Mouse (Mus musculus) c-Kit-positive CD71-negative TER-119-negative erythroid progenitor cells, embryonic 14.5 days (primary cell): ENCODE data around the gene Hyal1.

Source experiments
- DNase-seq: peaks from one replicate; pipeline ENCODE4 v3.0.0-alpha.2; 2013; ENCODE audit warnings: low read depth

The Hyal1 gene

GRCm38 (mm10) chr9:107576357-107577107 is at the start of gene Hyal1:
Gene Hyal1 (plus strand): TSS chr9:107576927.
- no peak for DNase-seq

DNA sequence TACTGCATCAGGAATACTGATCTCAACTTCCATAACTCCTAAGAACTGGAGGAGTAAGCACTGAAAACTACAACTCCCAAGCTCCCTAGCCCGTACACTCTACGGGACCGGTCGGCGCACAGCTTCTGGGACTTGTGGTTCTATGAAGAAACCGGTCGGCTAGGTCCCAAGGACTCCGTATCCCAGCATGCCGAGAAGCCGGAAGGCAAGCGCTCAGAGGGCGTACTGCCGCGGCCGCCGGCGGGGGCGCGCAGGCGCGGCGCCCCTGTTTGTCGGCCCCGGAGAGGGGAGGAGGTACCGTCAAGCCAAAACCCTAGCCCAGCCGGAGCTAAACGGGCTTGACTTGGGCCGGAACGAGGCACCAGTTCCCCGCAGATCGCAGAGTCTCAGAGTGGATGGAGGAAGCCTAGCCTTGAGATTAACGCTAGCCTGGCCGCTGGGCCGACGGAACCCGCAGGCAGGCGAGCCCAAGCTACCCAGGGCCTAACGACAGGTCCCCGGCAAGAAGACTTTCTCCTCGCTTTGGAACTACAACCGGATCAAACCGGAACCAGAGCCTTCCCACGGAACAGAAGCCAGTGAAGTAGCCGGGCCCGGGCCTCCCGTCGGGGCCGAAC is 42.8 kb upstream of the Hyal1 start, which contains the start of gene Tmem115:
Tmem115 (plus strand) TSS at position 155 of the 617 bp plus-strand sequence.
- DNase-seq = peak; percentile 86

DNA sequence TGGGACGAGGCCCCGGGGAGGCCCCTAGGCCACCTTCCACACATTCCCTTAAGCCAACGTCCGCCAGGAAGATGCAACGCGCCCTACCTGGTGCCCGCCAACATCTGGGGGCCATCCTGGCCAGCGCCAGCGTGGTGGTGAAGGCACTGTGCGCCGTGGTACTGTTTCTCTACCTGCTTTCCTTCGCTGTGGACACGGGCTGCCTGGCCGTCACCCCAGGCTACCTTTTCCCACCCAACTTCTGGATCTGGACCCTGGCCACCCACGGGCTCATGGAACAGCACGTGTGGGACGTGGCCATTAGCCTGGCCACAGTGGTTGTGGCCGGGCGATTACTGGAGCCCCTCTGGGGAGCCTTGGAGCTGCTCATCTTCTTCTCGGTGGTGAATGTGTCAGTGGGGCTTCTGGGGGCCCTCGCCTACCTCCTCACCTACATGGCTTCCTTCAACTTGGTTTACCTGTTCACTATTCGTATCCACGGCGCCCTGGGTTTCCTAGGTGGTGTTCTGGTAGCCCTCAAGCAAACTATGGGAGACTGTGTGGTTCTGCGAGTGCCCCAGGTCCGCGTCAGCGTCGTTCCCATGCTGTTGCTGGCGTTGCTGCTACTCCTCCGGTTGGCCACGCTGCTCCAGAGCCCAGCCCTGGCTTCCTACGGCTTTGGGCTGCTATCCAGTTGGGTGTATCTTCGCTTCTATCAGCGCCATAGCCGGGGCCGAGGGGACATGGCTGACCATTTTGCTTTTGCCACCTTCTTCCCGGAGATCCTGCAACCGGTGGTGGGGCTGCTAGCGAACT is 42.1 kb upstream of the Hyal1 start:
- no peak for DNase-seq

- no peak for DNase-seq
Measured at GRCm38 (mm10) chr9:107538231-107538630, 38.5 kb upstream of the Hyal1 start.

DNA sequence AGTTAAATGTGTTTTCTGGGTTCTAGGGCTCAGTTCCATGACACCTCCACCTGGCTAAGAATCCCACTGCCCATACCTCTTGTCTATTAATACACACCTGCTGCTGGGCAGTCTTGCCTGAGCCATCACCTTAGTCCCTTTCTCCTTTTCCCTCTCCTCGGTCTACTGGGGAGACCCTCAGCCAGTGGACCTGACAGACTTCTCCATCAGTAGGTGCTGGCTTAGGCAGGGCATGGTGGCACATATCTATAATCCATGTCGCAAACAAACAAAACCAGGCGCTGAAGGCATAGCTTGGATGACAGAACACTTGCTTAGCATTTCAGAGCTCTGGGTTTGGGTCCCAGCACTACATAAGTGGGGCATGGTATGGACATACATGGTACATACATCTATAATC is 38.0 kb upstream of the Hyal1 start:
- no peak for DNase-seq

DNA sequence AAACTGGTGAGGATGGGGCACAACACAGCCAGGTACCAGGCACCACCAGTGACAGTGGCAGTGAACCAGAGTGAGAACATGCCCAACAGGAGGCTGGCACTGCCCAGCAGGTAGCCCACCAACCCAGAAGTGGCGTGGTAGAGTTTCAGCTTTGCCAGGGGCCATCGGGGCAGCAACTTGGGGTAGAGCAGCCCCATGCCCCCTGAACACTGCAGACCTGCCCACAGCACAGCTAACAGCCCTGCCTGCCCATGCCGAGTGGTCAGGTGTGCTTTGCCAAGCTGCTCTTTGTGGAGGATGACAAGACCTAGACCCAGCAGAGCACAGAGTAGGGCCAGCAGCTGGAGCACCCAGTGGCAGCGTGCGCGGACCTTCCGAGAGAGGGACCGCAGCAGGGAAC is 36.8 kb upstream of the Hyal1 start:
- DNase-seq = no peak

DNA sequence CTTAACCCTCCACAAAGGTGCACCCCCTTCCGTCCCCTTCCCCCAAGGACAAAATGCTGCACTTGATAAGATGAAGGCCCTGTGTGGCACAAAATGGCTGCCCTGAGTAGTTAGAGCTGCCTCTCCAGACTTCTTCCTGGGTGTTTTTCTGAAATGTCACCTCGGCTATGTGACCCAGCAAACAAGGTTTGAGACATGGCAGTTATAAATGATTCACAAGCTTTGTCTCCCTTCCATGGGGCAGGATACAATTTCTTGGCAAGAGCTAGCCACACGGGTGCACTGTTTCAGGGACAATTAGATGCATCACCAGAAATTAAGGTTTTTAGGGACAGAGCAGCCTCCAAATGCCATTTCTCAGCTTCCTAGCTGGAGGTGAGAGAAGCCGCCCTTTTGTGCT is 36.3 kb upstream of the Hyal1 start:
- no peak for DNase-seq

DNA sequence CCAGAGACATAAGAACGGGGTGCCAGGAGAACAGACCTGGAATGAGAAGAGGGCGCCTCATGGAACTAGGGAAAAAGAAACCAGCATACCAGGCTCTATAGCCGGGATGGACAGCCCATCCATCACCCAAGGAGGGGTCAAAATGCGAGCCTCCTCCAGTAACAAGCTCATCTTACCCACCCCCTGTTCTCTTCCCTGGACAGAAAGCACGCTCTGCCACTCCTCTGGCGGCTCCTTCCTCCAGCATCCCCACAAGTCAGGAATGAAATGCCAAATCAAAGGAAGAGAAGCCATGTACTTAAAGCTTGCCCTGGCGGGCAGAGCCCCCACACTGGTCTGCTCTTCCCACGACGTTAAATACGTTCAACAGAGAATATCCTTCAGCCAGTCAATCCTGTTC is 35.7 kb upstream of the Hyal1 start:
- DNase-seq = no peak

GRCm38 (mm10) chr9:107541474-107542351 is 35.0 kb upstream of the Hyal1 start, which contains the start of the genes Cyb561d2 and Nprl2:
Gene Cyb561d2 (minus strand): TSS chr9:107542193.
Gene Nprl2 (plus strand): TSS chr9:107542226.
- DNase-seq = peak; percentile 92

- DNase-seq = no peak
Measured at GRCm38 (mm10) chr9:107542352-107542686, 34.4 kb upstream of the Hyal1 start.

DNA sequence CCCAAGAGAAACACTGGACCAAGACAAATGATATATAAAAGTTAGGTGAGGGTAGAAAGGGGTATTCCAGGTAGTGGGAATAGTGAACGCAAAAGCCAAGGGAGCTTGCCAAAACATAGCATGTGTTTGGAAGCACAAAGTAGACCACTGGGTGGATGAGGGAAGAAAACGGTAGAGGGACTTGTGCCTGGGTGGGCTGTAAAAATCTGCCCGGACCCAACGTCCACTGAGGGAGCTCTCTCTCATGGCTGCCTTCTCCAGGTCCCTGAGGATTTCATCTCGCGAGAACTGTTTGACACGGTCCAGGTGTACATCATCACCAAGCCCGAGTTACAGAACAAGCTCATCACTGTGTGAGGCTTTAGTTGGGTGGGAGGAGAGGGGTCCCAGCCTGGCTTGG is 34.0 kb upstream of the Hyal1 start:
- no peak for DNase-seq

- DNase-seq = no peak
Measured at GRCm38 (mm10) chr9:107543299-107543698, 33.4 kb upstream of the Hyal1 start.

DNA sequence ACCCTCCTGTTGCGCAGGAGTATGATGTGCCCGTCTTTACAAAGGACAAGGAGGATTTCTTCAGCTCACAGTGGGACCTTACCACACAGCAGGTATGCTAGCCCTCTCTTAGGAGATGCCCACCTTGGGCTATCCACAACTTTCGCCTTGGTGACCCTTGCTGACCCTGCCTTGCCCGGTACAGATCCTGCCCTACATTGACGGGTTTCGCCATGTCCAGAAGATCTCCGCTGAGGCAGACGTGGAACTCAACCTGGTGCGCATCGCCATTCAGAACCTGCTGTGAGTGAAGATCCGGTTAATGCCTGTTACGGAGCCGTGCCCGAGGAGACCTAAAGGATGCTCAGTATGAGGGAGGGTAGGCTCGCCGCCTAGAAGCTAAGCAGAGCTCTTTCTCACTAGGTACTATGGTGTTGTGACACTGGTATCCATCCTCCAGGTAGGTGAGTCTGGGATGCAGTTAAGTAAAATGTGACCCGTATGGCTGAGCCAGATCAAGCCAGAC is 32.5 kb upstream of the Hyal1 start:
- DNase-seq = no peak

DNA sequence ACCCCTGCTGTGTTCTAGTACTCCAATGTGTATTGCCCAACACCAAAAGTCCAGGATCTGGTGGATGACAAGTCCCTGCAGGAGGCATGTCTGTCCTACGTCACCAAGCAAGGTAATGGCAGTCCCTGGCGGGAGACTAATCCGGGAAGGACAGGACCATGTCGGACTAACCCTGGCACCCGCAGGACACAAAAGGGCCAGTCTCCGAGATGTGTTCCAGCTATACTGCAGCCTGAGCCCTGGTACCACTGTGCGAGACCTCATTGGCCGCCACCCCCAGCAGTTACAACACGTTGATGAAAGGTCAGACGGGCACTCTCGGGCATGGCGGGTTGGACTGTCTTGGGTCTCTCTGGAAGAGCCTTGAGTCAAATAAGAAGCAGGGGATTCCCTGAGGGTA is 32.0 kb upstream of the Hyal1 start:
- no peak for DNase-seq

DNA sequence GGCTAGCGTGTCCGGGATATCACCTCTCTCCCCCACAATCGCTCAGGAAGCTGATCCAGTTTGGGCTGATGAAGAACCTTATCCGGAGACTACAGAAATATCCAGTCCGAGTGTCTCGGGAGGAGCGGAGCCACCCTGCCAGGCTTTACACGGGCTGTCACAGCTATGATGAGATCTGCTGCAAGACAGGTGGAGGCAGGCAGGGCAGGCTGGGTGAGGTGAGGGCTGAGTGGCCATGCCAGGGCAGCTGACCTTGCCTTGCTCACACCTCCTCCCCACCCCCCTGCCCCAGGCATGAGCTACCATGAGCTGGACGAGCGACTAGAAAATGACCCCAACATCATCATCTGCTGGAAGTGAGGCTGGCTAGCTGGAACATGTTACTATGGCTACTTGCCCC is 31.5 kb upstream of the Hyal1 start:
- no peak for DNase-seq

DNA sequence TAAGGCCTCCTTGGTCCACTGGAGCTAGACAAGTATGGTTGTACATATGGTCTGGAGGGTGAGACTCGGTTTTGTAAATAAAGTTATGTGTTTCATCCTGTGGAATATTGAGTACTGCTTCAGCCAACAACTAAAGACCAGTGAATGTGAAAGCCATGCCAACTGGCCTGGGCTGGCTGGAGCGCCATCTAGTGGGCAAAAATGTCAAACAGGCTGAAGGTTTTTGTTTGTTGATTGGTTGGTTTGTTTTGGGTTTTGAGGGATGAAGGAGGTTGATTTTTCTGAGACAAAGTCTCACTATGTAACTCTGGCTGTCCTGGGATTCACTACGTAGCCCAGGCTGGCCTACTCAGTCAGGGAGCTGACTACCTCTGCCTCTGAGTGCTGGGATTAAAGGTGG is 31.1 kb upstream of the Hyal1 start:
- no peak for DNase-seq

- DNase-seq = peak; percentile 90
Measured at GRCm38 (mm10) chr9:107547026-107547425, 29.7 kb upstream of the Hyal1 start, which contains the start of gene Zmynd10. Gene Zmynd10 (plus strand): TSS chr9:107547298.

DNA sequence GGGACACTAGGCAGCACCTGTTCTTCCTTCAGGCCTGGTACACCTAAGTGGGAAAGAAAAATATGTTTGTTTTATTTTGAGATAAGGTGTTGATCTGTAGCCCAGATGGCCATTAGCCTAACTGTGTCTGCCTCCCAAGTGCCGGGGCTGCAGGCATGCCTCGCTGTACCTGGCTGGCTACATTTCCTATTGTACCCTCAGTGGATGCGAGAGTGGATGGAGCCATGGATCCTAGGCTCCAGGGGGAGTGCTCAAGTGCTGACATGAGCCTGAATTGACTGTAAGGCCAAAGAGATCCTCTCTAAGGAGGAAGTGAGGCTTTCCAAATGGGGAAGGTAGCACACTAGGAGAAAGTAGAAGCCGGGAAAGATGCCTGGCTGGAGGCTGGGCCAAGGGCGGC is 28.8 kb upstream of the Hyal1 start:
- no peak for DNase-seq

DNA sequence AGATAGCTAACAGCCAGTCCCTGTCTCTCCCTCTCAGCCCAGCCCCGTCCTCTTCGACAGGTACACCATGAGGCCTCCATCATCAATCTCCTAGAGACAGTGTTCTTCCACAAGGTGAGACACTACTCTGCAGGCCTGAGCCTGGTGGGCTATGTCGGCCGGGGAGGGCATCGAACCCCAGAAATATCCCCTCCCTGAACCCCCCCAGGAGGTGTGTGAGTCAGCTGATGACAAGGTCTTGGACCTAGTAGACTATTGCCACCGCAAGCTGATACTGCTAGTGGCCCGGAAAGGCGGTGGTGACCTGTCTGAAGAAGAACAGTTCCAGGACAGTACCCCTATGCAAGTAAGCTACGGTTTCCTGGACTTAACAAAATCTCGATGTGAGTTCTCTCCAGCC is 27.9 kb upstream of the Hyal1 start:
- DNase-seq = no peak

DNA sequence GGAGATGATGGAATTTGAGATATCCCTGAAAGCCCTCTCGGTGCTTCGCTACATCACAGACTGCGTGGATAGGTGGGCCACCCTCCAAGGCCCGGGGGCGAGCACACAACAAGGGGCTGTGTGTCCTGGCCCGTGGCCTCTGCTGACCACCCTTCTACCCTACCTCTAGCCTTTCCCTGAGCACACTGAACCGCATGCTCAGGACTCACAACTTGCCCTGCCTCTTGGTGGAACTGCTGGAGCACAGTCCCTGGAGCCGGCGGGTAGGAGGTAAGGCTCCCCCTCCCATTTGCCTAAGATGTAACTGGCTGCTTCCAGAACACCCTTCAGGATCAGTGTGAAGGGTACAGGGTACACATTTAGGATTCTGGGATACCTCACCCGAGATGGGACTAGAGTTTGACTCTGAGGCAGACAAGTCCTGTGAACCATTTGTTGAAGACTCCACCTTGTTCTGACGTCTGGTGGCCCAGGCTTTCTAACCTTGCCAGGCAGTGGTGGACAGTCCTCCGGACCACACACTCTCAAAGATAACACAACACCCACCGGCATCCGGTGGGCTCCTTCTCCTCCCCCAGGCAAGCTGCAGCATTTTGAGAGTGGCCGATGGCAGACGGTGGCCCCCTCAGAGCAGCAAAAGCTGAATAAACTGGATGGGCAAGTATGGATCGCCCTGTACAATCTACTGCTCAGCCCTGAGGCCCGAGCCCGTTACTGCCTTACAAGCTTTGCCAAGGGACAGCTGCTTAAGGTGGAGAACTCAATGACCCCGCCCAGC is 27.2 kb upstream of the Hyal1 start:
- no peak for DNase-seq
